Mouse (Mus musculus): ENCODE measurements around the gene Naaladl2.

Gene Naaladl2

GRCm38 (mm10) chr3:24942170-24942569, 201.9 kb downstream of the Naaladl2 start:
- DNase-seq (ENCODE audit: low read depth, low spot score), result no peak

GRCm38 (mm10) chr3:24938507-24939182, 205.4 kb downstream of the Naaladl2 start:
- no peak for DNase-seq (ENCODE audit: low read depth, low spot score)

DNA sequence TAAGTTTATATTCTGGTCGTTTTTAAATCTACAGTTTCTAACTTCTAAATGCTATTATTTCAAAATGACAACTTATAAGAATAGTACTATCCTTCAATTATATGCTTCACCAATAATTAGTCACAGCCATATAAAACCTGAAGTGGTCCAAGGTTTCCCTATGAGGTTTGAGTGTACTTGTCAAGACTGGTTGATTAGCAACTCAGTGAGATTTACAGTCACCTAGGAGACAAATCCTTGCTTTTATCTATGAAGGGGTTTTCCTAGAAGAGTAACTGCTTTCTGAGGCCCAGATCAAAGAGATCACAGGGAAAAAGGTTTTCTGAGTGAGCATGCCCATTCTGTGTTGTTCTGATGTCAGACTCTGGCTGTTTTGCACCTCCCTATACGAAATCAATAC, 222.2 kb downstream of the Naaladl2 start:
- DNase-seq (ENCODE audit: low read depth, low spot score), result no peak

DNA sequence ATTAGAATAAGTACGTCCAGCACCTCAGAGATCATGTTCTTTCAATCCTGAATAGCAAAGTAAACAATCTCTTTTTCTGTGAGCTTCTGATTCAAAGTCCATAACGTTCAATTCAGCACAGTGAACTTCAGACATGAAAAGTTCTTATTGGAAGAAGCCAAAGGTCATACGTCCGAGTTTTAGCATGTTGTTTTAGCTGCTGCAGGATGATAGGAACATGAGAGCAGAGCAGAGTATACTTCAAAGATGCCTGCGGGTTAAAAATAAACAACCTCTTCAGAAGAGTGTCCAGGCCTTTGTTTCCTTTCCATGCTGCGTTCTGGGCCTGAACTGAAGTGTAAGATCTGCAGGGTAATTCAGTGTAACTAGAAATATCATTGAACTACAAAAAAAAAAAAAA, 222.7 kb downstream of the Naaladl2 start:
- DNase-seq (ENCODE audit: low read depth, low spot score), result no peak

GRCm38 (mm10) chr3:24905425-24905960, 238.6 kb downstream of the Naaladl2 start:
- DNase-seq (ENCODE audit: low read depth, low spot score), result no peak

DNA sequence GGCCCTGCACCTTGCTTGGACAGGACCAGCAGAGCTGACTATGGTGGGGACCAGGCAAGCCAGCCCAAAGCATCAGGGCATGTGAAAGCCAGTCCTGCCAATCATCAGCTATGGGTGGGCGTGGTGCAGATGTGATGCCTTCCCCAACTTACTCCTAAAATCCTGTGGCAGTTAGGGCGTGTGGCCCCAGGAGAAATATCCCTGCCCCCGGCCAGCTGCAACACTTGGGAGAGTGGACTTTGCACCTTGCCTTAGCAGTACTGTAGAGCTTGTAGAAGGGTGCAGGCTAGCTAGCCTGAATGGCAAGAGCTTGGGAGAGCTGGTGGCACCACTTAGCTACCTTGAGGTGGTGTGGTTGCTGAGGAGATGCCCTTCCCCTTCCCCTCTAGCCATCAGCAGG, 255.3 kb downstream of the Naaladl2 start:
- DNase-seq (ENCODE audit: low read depth, low spot score), result no peak

DNA sequence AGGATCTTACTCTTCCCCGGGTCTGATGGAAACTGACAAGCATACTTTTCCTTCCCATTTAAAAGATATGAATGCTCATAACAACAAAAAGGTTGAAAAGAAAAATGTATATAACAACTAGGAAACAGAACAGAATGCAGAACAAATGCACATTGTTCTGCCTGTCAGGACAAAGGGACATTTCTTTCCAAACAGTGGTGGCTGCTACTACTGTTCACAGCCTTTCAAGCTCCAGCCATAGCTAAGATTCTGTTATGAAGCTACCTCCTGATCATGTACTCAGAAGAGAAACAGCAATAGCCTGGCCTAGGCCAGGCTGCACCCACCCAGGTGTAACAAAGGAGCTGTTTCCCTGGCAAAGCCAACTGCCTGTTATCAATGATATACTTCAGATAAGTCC, 271.8 kb downstream of the Naaladl2 start:
- DNase-seq (ENCODE audit: low read depth, low spot score), result no peak

DNA sequence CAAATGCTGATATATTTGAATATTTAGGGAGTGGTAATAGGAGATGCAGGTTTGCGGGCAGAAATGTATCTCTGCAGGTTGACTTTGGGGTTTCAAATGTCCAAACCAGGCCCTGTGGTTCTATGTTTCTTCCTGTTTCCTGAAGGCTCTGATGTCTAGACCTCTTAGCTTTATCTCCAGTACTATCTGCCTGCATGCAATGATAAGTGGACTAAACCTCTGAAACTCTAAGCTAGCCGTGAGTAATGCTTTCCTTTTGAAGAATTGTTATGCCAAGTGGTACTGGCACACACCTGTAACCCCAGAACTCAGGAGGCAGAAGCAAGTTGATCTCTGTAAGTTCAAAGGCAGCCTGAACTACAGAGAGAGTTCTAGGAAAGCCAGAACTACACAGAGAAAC, 291.1 kb downstream of the Naaladl2 start:
- no peak for DNase-seq (ENCODE audit: low read depth, low spot score)

- DNase-seq (ENCODE audit: low read depth, low spot score), result no peak
Measured at GRCm38 (mm10) chr3:24796739-24797138, 347.3 kb downstream of the Naaladl2 start.

GRCm38 (mm10) chr3:24787451-24788148, 356.5 kb downstream of the Naaladl2 start:
- DNase-seq (ENCODE audit: low read depth, low spot score), result no peak

GRCm38 (mm10) chr3:24784108-24784507, 360.0 kb downstream of the Naaladl2 start:
- no peak for DNase-seq (ENCODE audit: low read depth, low spot score)

- no peak for DNase-seq (ENCODE audit: low read depth, low spot score)
Measured at GRCm38 (mm10) chr3:24783462-24783829, 360.6 kb downstream of the Naaladl2 start.

- no peak for DNase-seq (ENCODE audit: low read depth, low spot score)
Measured at GRCm38 (mm10) chr3:24782784-24783461, 361.1 kb downstream of the Naaladl2 start.

DNA sequence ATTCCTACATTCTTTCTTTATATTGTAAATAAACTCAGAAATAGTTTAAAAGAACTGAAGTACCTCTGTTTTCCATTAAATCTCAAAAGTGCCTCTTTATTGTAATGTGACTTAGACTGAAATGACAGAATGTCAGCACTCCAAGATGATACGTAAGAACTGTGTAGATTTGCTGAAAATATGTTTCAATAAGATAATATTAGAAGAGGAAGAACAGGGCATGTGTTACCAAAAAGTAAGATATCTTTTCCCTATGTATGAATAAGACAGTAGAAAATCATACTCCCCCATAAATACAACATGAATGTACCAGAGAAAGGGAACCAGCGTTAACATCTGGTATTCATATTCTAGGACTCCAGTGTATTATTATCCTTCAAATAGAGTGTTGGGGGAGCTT, 362.4 kb downstream of the Naaladl2 start:
- DNase-seq (ENCODE audit: low read depth, low spot score), result no peak

DNA sequence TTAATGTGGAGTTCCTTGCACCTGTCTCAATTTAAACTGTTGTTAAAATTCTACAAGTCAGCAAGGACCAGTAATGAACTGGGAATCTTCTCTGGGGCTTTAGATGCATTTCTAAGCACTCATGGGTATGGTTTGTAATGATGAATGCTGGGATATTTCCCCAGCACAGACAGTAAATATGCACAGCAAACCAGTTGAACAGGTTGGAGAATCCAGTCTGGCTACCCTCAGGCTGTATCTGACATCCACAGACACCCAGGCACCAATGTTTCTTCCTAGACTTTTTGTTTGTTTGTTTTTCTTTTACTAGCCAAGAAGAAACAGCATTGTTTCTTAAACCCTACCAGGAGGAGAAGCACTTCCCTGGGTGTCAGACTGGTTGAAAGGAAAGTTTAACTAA, 365.6 kb downstream of the Naaladl2 start:
- no peak for DNase-seq (ENCODE audit: low read depth, low spot score)

- DNase-seq (ENCODE audit: low read depth, low spot score), result no peak
Measured at GRCm38 (mm10) chr3:24749055-24749454, 395.0 kb downstream of the Naaladl2 start.

DNA sequence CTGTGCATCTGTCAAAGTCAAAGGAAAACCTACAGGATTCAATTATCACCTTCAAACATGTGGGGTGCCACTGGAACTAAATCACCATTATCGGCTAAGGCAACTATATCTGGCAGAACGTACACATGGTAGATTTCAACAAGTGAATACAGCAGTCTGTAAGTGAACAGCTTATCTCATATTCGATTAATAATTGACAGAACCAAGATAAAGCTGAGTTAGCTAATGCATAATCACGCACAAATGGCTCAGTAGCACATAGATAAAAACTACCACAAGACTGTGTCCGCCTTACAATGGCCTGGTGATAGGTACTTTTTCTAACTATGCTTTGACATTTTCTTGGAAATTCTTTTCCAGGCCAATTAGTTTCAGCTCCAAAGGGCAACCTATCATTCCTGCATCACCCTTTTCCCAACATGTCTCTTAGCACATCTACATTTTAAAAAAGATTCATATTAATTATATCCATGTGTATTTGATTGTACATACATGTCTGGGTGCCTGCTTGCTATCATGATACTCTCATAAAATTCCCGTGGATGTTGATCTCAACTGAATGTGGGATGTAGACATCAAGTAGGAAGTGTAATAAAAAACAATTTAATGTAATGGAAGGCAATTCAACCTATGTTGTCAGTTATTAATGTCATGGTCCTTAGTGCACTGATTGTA, 396.7 kb downstream of the Naaladl2 start:
- no peak for DNase-seq (ENCODE audit: low read depth, low spot score)

DNA sequence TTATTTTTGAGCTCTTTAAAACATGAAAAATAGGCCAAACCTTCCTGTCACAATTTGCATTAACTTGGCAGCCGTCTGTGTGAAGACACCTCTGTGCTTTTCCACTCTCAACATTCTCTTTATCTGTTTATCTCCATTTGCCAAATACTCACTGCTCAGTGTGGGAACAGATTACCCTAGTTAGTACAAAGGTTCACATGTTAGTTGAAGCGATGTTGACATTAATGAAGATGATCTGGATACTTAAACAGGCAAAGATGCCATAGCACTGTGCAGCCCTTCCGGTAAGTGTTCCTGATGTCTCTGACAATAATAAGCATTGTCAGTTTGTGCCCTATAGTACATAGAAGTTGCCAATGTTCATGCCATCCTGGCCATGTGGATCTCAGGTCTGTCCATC, 400.1 kb downstream of the Naaladl2 start:
- DNase-seq (ENCODE audit: low read depth, low spot score), result no peak

DNA sequence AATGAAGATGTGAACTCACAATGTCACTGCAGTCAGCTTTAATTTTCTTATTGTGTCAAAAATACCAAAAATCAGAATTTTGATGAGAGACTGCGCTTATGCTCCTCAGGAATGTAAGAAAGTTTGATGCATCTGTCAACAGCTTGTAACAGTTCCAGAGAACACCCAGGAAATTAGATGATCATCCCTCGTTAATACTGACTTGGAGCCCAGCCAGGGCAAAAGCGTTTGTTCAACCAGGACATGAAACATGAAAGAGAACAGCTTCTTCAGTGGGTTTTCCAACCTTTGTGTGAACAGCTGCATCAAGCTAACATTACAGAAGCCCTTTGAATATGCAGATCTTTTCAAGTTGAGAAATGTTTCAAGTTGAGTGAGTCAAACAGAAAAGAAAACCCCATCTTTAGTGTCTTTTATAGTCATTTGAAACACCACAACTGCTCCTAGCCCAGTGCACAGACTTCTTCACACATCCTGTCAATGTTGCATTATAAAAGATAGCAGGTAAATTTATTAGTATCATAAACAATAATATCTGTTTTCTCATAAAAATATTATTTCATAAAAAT, 424.8 kb downstream of the Naaladl2 start:
- no peak for DNase-seq (ENCODE audit: low read depth, low spot score)

GRCm38 (mm10) chr3:24714770-24715169, 429.3 kb downstream of the Naaladl2 start:
- DNase-seq (ENCODE audit: low read depth, low spot score), result no peak

- no peak for DNase-seq (ENCODE audit: low read depth, low spot score)
Measured at GRCm38 (mm10) chr3:24705778-24706423, 438.2 kb downstream of the Naaladl2 start.

All from CD4-positive helper T cell, adult 2 months (primary cell).